Mouse (Mus musculus): ENCODE results near the gene Epas1. TPM values are rescaled to one million over a fixed set of nuclear protein-coding genes. Genes with fewer than 3 reads are reported as not detected.

The Epas1 gene
- polyA plus RNA-seq, 2 experiments = 8.3 to 11.4 TPM

DNA sequence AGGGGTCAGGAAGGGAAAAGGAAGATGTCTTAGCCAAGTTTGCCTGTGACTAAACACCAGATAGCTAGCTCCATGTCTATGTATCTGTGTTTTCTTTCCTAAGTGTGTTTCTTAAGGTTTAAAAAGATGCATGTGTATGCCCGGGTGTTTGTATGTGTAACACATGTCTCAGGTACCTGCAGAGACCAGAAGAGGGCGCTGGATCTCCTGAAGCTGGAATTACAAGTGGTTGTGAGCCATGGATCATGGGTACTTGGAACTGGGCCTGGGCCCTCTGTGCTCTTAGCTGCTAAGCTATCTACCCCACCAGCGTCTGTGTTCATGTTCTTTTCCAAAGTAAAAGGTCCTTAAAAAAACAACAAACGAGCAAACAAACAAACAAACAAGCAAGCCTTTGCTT is 12.9 kb downstream of the Epas1 start:
- Histone ChIP-seq H3K27ac (replicated peaks; ENCODE audit: low read depth, low read length) (no peak overlapping the region), H3K4me2 (replicated peaks; ENCODE audit: low read depth, low read length, severe bottlenecking) (no peak overlapping the region), H3K27me3 (ENCODE audit: control insufficient read depth, insufficient read depth, low read length) (no peaks in the 10 kb centered on the region), H3K36me3 (ENCODE audit: control insufficient read depth, insufficient read depth, low read length) (no peaks in the 10 kb centered on the region), H3K4me3 (replicated peaks; ENCODE audit: low read length) (no peak overlapping the region), H3K4me1 (ENCODE audit: control insufficient read depth, insufficient read depth, low read length) (peaks cover 14% of the 10 kb centered on the region), H3K9me3 (ENCODE audit: control insufficient read depth, low read length) (no peaks in the 10 kb centered on the region), H3K9ac (ENCODE audit: low read depth, low read length, severe bottlenecking) (no peak overlapping the region)
- no peak for TF ChIP-seq POLR2A (IDR thresholded peaks at IDR 0.05; ENCODE audit: borderline replicate concordance, extremely low read depth, insufficient read depth, insufficient read length)
- WGBS = 85% methylated on average over 4 of the region's 4 CpGs
- ATAC-seq (ENCODE audit: low FRiP score, low read depth) = no peak
- DNase-seq (ENCODE audit: low spot score) = no peak

DNA sequence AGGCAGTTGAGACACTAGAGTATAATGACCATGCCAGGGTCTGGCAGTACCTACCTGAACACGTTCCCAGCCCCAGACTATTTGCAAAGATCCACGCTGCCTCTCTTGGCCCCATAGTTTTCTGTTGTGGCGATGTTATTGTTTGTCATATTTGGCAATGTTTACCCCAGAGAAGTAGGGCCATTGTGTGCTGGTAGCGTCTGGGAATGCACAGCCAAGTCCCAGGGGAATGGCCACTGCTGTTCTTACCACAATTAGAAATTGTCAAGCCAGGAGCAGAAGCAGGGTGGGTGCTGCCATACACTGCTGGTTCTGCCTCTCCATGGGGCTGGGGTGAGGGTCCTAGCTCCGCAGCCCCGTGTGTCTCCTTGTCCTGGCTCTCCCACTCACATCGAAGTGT is 15.1 kb downstream of the Epas1 start:
- no peak for TF ChIP-seq POLR2A (IDR thresholded peaks at IDR 0.05; ENCODE audit: borderline replicate concordance, extremely low read depth, insufficient read depth, insufficient read length)
- ATAC-seq (ENCODE audit: low FRiP score, low read depth) (no peak), DNase-seq (ENCODE audit: low spot score) (no peak)
- no peaks in the 10 kb centered on the region for H3K27me3 ChIP-seq (ENCODE audit: control insufficient read depth, insufficient read depth, low read length)
- H3K4me2 ChIP-seq (replicated peaks; ENCODE audit: low read depth, low read length, severe bottlenecking) = no peak overlapping the region
- H3K9me3 ChIP-seq (ENCODE audit: control insufficient read depth, low read length) = no peaks in the 10 kb centered on the region
- H3K27ac ChIP-seq (replicated peaks; ENCODE audit: low read depth, low read length) = no peak overlapping the region
- H3K4me3 ChIP-seq (replicated peaks; ENCODE audit: low read length) = no peak overlapping the region
- no peaks in the 10 kb centered on the region for H3K36me3 ChIP-seq (ENCODE audit: control insufficient read depth, insufficient read depth, low read length)
- H3K4me1 ChIP-seq (ENCODE audit: control insufficient read depth, insufficient read depth, low read length) = peaks cover 9% of the 10 kb centered on the region; the same call in 1 of the 2 replicates
- no peak overlapping the region for H3K9ac ChIP-seq (ENCODE audit: low read depth, low read length, severe bottlenecking)
- WGBS = 74% methylated on average over 7 of the region's 7 CpGs

DNA sequence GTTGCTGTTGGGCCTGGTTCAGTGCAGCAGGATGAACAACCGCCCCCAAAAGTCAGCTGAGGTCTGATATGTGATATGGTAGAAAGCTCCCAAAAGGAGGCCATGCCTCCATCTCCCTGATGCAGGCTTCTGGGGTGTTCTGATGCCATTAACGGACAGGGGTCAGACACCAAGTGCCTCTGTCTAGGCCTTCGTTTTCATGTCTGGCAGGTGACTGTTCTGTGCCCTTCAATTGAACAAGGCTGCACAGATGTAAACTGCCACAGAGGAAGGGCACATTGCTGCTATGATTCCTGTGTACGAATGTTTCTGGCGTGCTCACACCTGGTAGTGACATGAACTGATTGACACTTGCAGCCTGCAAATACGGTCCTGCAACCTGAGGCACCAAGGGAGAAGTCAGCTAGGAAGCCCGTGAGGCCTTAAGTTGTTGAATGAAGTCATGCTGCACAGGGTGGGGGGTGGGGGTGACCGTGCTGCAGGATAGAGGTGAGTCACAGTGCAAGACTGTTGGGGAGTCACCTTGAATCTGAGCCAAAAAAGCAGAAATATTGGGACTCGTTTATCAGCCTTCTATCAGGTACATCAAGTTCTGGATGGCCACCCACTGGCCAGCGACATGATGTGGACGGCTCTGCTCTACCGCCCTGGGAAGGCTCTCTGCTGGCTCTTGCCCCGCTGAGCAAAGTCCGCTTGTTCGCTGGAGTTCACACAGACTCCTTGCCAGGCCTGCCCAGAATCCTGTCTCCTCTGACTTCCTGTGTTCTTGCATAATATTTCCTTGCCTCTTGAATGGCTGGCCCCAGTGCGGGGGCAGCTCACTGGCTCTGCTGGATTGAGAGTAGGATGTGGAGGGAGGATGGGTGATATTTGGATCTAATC is 16.1 kb downstream of the Epas1 start:
- DNase-seq (ENCODE audit: low spot score) (no peak), ATAC-seq (ENCODE audit: low FRiP score, low read depth) (no peak)
- Histone ChIP-seq H3K4me3 (replicated peaks; ENCODE audit: low read length) (no peak overlapping the region), H3K27ac (replicated peaks; ENCODE audit: low read depth, low read length) (no peak overlapping the region), H3K27me3 (ENCODE audit: control insufficient read depth, insufficient read depth, low read length) (no peaks in the 10 kb centered on the region), H3K4me1 (ENCODE audit: control insufficient read depth, insufficient read depth, low read length) (peaks cover 9% of the 10 kb centered on the region; the same call in 1 of the 2 replicates), H3K9ac (ENCODE audit: low read depth, low read length, severe bottlenecking) (no peak overlapping the region), H3K4me2 (replicated peaks; ENCODE audit: low read depth, low read length, severe bottlenecking) (no peak overlapping the region), H3K36me3 (ENCODE audit: control insufficient read depth, insufficient read depth, low read length) (no peaks in the 10 kb centered on the region), H3K9me3 (ENCODE audit: control insufficient read depth, low read length) (no peaks in the 10 kb centered on the region)
- WGBS = 67% methylated on average over 16 of the region's 16 CpGs
- TF ChIP-seq POLR2A (IDR thresholded peaks at IDR 0.05; ENCODE audit: borderline replicate concordance, extremely low read depth, insufficient read depth, insufficient read length) = no peak

DNA sequence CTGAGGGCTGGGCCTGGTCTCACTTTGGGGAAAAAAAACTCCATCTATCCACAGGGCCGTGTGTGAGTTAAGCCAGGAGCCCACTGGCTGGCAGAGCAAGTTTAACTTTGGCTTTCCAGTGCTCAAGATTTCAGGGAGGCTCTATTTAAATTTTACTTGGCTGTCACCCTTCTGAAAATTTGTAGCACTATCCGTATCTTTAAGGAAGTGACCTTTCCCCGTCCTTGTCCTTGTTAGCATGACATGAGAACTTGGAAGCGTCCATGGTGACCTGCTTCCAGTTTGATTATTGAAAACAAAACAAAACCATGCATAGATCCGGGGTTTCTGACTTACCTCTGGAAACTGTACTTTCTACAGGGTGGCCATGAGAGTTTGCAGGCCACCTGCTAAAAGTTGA is 17.3 kb downstream of the Epas1 start:
- Histone ChIP-seq H3K36me3 (ENCODE audit: control insufficient read depth, insufficient read depth, low read length) (no peaks in the 10 kb centered on the region), H3K4me3 (replicated peaks; ENCODE audit: low read length) (no peak overlapping the region), H3K4me1 (ENCODE audit: control insufficient read depth, insufficient read depth, low read length) (peaks cover 9% of the 10 kb centered on the region; the same call in 1 of the 2 replicates), H3K27me3 (ENCODE audit: control insufficient read depth, insufficient read depth, low read length) (no peaks in the 10 kb centered on the region), H3K4me2 (replicated peaks; ENCODE audit: low read depth, low read length, severe bottlenecking) (no peak overlapping the region), H3K27ac (replicated peaks; ENCODE audit: low read depth, low read length) (no peak overlapping the region), H3K9ac (ENCODE audit: low read depth, low read length, severe bottlenecking) (no peak overlapping the region), H3K9me3 (ENCODE audit: control insufficient read depth, low read length) (no peaks in the 10 kb centered on the region)
- WGBS = 63% methylated on average over 5 of the region's 5 CpGs
- ATAC-seq (ENCODE audit: low FRiP score, low read depth) (no peak), DNase-seq (ENCODE audit: low spot score) (no peak)
- TF ChIP-seq POLR2A (IDR thresholded peaks at IDR 0.05; ENCODE audit: borderline replicate concordance, extremely low read depth, insufficient read depth, insufficient read length) = no peak

DNA sequence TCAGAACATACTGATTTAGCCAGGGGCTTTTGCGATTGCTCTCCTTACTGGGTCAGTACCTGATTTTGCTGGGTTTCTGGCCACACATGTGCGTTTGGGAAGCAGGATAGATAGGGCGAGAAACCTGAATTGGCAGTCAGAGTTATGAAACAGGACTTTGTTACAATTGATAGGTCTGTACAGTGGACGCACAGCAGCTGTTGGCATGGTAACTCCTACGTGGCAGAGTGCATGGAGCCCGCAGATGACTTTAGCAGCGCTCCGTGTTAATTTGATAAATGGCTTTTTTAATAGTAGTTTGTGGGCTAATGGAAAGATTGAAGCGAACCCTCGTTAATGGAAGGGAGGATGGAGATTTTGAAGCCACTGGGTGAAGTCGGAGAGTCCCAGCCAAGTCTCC is 18.5 kb downstream of the Epas1 start:
- TF ChIP-seq POLR2A (IDR thresholded peaks at IDR 0.05; ENCODE audit: borderline replicate concordance, extremely low read depth, insufficient read depth, insufficient read length) = no peak
- Histone ChIP-seq H3K4me1 (ENCODE audit: control insufficient read depth, insufficient read depth, low read length) (peaks cover 9% of the 10 kb centered on the region; the same call in 1 of the 2 replicates), H3K9ac (ENCODE audit: low read depth, low read length, severe bottlenecking) (no peak overlapping the region), H3K27me3 (ENCODE audit: control insufficient read depth, insufficient read depth, low read length) (no peaks in the 10 kb centered on the region), H3K9me3 (ENCODE audit: control insufficient read depth, low read length) (no peaks in the 10 kb centered on the region), H3K27ac (replicated peaks; ENCODE audit: low read depth, low read length) (no peak overlapping the region), H3K4me2 (replicated peaks; ENCODE audit: low read depth, low read length, severe bottlenecking) (no peak overlapping the region), H3K4me3 (replicated peaks; ENCODE audit: low read length) (no peak overlapping the region), H3K36me3 (ENCODE audit: control insufficient read depth, insufficient read depth, low read length) (no peaks in the 10 kb centered on the region)
- no peak for DNase-seq (ENCODE audit: low spot score)
- WGBS = 53% methylated on average over 11 of the region's 11 CpGs
- ATAC-seq (ENCODE audit: low FRiP score, low read depth) = no peak

Measured in limb, embryonic 14.5 days (tissue).